Mouse (Mus musculus) myocyte (in vitro differentiated cells): ENCODE results near the gene Slit3.

Source experiments
- E2F4 ChIP-seq: IDR thresholded peaks from one replicate; pipeline ENCODE4 v1.6.1; 2011; ENCODE audit warnings: mild to moderate bottlenecking, control low read depth, moderate library complexity; ENCODE audit not compliant: insufficient read depth
- MYOD1 ChIP-seq, 3 experiments: IDR thresholded peaks; one replicate each; pipeline ENCODE4 v1.6.1; 2011; ENCODE audit warnings: control low read depth in 2 of 3, low read depth in 2 of 3, mild to moderate bottlenecking in 2 of 3, moderate library complexity in 1 of 3; ENCODE audit not compliant: insufficient read length in 2 of 3, control insufficient read depth in 1 of 3
- MYOG ChIP-seq, 3 experiments: IDR thresholded peaks; one replicate each; pipeline ENCODE4 v1.6.1; 2011; ENCODE audit warnings: control low read depth in 2 of 3, low read depth in 2 of 3, mild to moderate bottlenecking in 2 of 3; ENCODE audit not compliant: insufficient read length in 2 of 3, control insufficient read depth in 1 of 3, insufficient read depth in 1 of 3
- POLR2A ChIP-seq: IDR thresholded peaks from one replicate; pipeline ENCODE4 v1.6.1; 2011; ENCODE audit warnings: low read depth, mild to moderate bottlenecking, control low read depth, moderate library complexity; ENCODE audit not compliant: insufficient read length
- POLR2AphosphoS2 ChIP-seq: IDR thresholded peaks from one replicate; pipeline ENCODE4 v1.6.1; 2011; ENCODE audit warnings: low read depth, control low read depth; ENCODE audit not compliant: insufficient read length
- TCF12 ChIP-seq: IDR thresholded peaks from one replicate; pipeline ENCODE4 v1.6.1; 2011; ENCODE audit warnings: mild to moderate bottlenecking, control low read depth; ENCODE audit not compliant: poor library complexity, insufficient read depth, severe bottlenecking
- USF1 ChIP-seq: IDR thresholded peaks from one replicate; pipeline ENCODE4 v1.6.1; 2011; ENCODE audit warnings: low read depth, mild to moderate bottlenecking, control low read depth, moderate library complexity

DNA sequence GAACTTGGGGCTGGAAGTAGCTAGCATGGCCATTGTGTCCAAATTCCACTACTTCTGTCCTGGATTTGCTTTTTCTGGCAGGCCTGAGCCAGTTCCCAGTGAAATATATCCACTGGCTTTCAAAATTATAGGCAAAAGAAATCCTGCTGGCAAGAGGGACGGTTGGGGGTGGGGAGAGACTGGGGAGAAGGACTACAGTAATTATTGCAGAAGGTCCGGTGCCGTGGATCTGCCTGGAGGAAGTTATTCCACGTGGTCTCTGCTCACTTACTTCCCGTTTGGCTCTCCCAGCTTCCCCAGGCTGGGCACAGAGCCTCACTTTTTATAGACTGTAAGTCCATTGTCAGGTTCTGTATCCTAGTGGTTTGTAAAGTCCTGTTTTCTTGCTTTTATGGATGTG is 176.3 kb downstream of the Slit3 start:
- TF ChIP-seq POLR2AphosphoS2, result no peak
- TF ChIP-seq USF1, result no peak
- TF ChIP-seq POLR2A, result no peak
- TF ChIP-seq E2F4, result no peak
- no peak for TF ChIP-seq MYOG (IDR thresholded peaks at IDR 0.05; ENCODE audit: control insufficient read depth in 1 of 3, insufficient read depth in 1 of 3, insufficient read length in 2 of 3, low read depth in 2 of 3)
- TF ChIP-seq MYOD1 (IDR thresholded peaks at IDR 0.05; ENCODE audit: control insufficient read depth in 1 of 3, insufficient read length in 2 of 3, low read depth in 2 of 3), result no peak
- no peak for TF ChIP-seq TCF12
